Mouse (Mus musculus) lung, postnatal 0 days (tissue): Measurements from ENCODE around the gene Slc9c1.

ENCODE experiments used
- CTCF ChIP-seq: IDR thresholded peaks from 2 replicates; pipeline ENCODE4 v1.5.1; 2016; ENCODE audit warnings: antibody characterized with exemption, mild to moderate bottlenecking
- EP300 ChIP-seq: IDR thresholded peaks from 2 replicates; pipeline ENCODE4 v1.6.1; 2016; ENCODE audit warnings: antibody characterized with exemption, mild to moderate bottlenecking, control low read depth

- no peak for TF ChIP-seq CTCF
- no peak for TF ChIP-seq EP300
These were observed 39.8 kb upstream of the Slc9c1 start for GRCm38 (mm10) chr16:45495326-45495725.
